22 mouse cellular contexts compared by ENCODE assay signal in genomic region chrX:73756334-73757140, GRCm38 (mm10). TPM values are rescaled to one million over a fixed set of nuclear protein-coding genes. Genes with fewer than 3 reads are reported as not detected.
DNase-seq lines count a peak whose midpoint lies in the region; ATAC-seq and TF ChIP-seq lines count a peak whose summit lies in the region.
"Had no signal": no experiment of that assay in that cellular context is flagged by ENCODE, and none has a peak within 500 bp of the region (broad histone marks: within the 10 kb centered on the region; RNA-seq: fewer than 3 reads in every experiment).

TSS of gene Plxnb3 (plus strand) at chrX:73757090.

- ATAC-seq in forebrain, postnatal 0 days: peak; percentile 32; the same call in 1 of the 2 replicates
- ATAC-seq in forebrain, embryonic 12.5 days (ENCODE audit: low FRiP score): no peak

- H3K27ac ChIP-seq in forebrain, postnatal 0 days (ENCODE audit: low read depth, low read length): no peak within 1 kb of the TSS
- H3K27ac ChIP-seq in forebrain, embryonic 12.5 days: no peak within 1 kb of the TSS
- H3K27ac ChIP-seq: embryonic facial prominence, embryonic 15.5 days; heart, adult 2 months; kidney, postnatal 0 days; limb, embryonic 13.5 days; liver, embryonic 13.5 days; lung, embryonic 15.5 days; macrophage had no signal

- no peaks in the 10 kb centered on the region for H3K4me1 ChIP-seq in forebrain, postnatal 0 days (ENCODE audit: insufficient read depth)
- no peaks in the 10 kb centered on the region for H3K4me1 ChIP-seq in forebrain, embryonic 12.5 days
- H3K4me1 ChIP-seq: embryonic facial prominence, embryonic 15.5 days; limb, embryonic 13.5 days; lung, embryonic 15.5 days had no signal

- H3K4me3 ChIP-seq in forebrain, postnatal 0 days (ENCODE audit: low read depth, low read length): no peak within 1 kb of the TSS
- H3K4me3 ChIP-seq in forebrain, embryonic 12.5 days (replicated peaks): no peak within 1 kb of the TSS
- H3K4me3 ChIP-seq: embryonic facial prominence, embryonic 15.5 days; heart, adult 2 months; limb, embryonic 13.5 days; liver, embryonic 13.5 days; lung, embryonic 15.5 days had no signal

- WGBS in forebrain, postnatal 0 days: 67% methylated on average over 5 of the region's 5 CpGs
- 61% methylated on average over 5 of the region's 5 CpGs for WGBS in forebrain, embryonic 12.5 days

- H3K27me3 ChIP-seq in forebrain, postnatal 0 days (ENCODE audit: insufficient read depth, low read length): no peaks in the 10 kb centered on the region
- H3K27me3 ChIP-seq in forebrain, embryonic 12.5 days: no peaks in the 10 kb centered on the region; the same call in 1 of the 2 replicates
- H3K27me3 ChIP-seq: CH12.LX; embryonic facial prominence, embryonic 15.5 days; liver, embryonic 13.5 days; lung, embryonic 15.5 days had no signal

- no peak for DNase-seq in forebrain, postnatal 0 days
- peak in 1 of 2 experiments; percentile 42 for DNase-seq in left cerebral cortex, adult 8-10 months (ENCODE audit: low spot score in 2 of 2)
- no peak for DNase-seq in left cerebral cortex, adult 18-20 months (ENCODE audit: low spot score in 2 of 2)
- DNase-seq in brain, adult 2 months (ENCODE audit: low read depth, low spot score): peak; percentile 85
- DNase-seq in layer of hippocampus, adult 9-11 months: peak; percentile 71
- DNase-seq in lung, adult 18-20 months: no peak
- DNase-seq in gastrocnemius, adult 8-10 months (ENCODE audit: low spot score in 2 of 2): no peak
- DNase-seq: adrenal gland, postnatal 36 days; gastrocnemius, postnatal 25 days; heart, adult 2 months; heart, postnatal 4 days; kidney, adult 18-20 months; liver, embryonic 13.5 days; thymus, postnatal 25 days had no signal

- no peak within 1 kb of the TSS for H3K9ac ChIP-seq in forebrain, postnatal 0 days
- no peak within 1 kb of the TSS for H3K9ac ChIP-seq in forebrain, embryonic 12.5 days
- H3K9ac ChIP-seq: embryonic facial prominence, embryonic 15.5 days; limb, embryonic 13.5 days; liver, embryonic 13.5 days; lung, embryonic 15.5 days had no signal

- H3K36me3 ChIP-seq in forebrain, postnatal 0 days (ENCODE audit: insufficient read depth): no peaks in the 10 kb centered on the region
- H3K36me3 ChIP-seq in forebrain, embryonic 12.5 days (replicated peaks): no peaks in the 10 kb centered on the region
- H3K36me3 ChIP-seq: embryonic facial prominence, embryonic 15.5 days; limb, embryonic 13.5 days; liver, embryonic 13.5 days; lung, embryonic 15.5 days had no signal

- no peak within 1 kb of the TSS for H3K4me2 ChIP-seq in forebrain, postnatal 0 days (ENCODE audit: low read depth)
- H3K4me2 ChIP-seq in forebrain, embryonic 12.5 days: no peak within 1 kb of the TSS
- H3K4me2 ChIP-seq: embryonic facial prominence, embryonic 15.5 days; limb, embryonic 13.5 days; liver, embryonic 13.5 days; lung, embryonic 15.5 days; midbrain, embryonic 11.5 days had no signal

- no peaks in the 10 kb centered on the region for H3K9me3 ChIP-seq in forebrain, postnatal 0 days (ENCODE audit: low read length)
- no peaks in the 10 kb centered on the region for H3K9me3 ChIP-seq in forebrain, embryonic 12.5 days
- H3K9me3 ChIP-seq: embryonic facial prominence, embryonic 15.5 days; limb, embryonic 13.5 days; liver, embryonic 13.5 days; lung, embryonic 15.5 days had no signal

- TF ChIP-seq CTCF in forebrain, postnatal 0 days (IDR thresholded peaks at IDR 0.05; ENCODE audit: low read depth): no peak

RNA-seq across cellular contexts. Expression of gene Plxnb3, which starts in this region (rescaled TPM):
- 0.62 and 1.6 TPM in 2 replicates for total RNA-seq in forebrain, postnatal 0 days (2014; rRNA removed)
- 0.29 and 0.45 TPM in 2 replicates for polyA plus RNA-seq in forebrain, postnatal 0 days (2015; fragmentation: Nextera tagmentation; extraction: Ambion mirVana)
- polyA plus RNA-seq in forebrain, embryonic 12.5 days (2016; fragmentation: Nextera tagmentation; extraction: Ambion mirVana): 0.08 and 0.19 TPM in 2 replicates
- 10 to 100 TPM; 12.1 to 13.3 (median 12.8) TPM for total RNA-seq in left cerebral cortex, adult 8-10 months (2022)
- total RNA-seq in left cerebral cortex, adult 18-20 months (2021): 1 to 10 TPM; 7.7 to 7.9 TPM
- total RNA-seq in gastrocnemius, adult 8-10 months (2022): under 1 TPM; 0.24 to 0.70 (median 0.39) TPM
- polyA plus RNA-seq: midbrain, embryonic 11.5 days had no signal

Comparison
In these comparisons a context has a peak if more than half of its experiments do, and no peak if none do; other contexts are left out.
1. DNase-seq: peak in brain, adult 2 months (single experiment) and layer of hippocampus, adult 9-11 months (single experiment); none in forebrain, postnatal 0 days (single experiment), left cerebral cortex, adult 18-20 months (0 of 2), lung, adult 18-20 months (0 of 2) and gastrocnemius, adult 8-10 months (0 of 2).